Mouse (Mus musculus) inflammation-experienced regulatory T-cells, adult 6 months (primary cell): ENCODE measurements around the gene Pik3ap1. TPM values are rescaled to one million over a fixed set of nuclear protein-coding genes. Genes with fewer than 3 reads are reported as not detected.

Source experiments
- ATAC-seq: one replicate; pipeline ENCODE4 v1.8.0; 2017
- polyA plus RNA-seq, 3 experiments: library from polyadenylated mRNA; unstranded; fragments of 100-300 nt; shearing (Covaris generic); gene quantifications; one replicate each; pipeline ENCODE4 v1.2.1; 2017

The Pik3ap1 gene
- polyA plus RNA-seq, 3 experiments from 2014 or later: 2.5 to 5.5 (median 3.8) TPM

DNA sequence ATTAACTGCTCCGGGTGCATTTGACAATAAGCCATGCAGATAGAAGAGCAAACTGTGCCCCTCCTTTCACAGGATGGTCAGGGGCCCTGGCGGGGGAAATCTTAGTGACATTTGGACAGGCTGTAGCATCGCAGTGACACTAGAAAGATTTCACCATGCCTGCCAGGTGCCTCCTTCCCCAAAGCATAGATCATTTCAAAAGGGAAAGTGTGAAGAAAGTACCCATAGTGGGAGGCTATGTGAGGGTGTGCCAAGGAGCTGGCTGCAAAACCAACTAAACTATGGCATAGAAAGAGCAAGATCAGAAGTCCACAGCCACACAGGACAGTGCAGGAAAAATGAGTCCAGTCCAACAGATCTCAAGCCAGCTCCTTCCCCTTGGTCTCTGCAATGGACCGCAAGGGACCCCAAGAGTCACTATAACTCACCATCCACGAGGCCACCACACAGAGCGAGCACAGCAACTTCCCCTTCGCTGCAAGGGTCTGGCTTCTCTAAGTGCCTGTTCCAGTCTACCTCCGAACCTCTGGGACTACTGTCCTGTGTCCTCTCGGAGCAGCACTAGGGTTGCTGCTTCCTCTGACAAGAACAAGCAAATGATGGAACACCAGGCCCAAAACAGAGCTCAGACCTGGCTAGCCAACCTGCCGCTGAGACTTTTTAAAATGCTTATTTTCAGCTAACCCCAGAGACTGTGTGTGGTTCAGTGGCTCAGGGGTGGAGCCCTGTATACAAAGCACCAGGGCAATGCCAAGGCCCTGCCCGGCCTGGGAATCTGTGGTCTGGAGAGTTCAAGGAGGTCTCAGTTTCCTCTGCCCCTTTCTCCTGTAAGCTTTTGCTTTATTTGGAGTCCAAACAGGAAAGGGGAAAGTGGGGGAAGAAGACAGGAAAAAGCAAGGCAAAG is 15.1 kb downstream of the Pik3ap1 start:
- ATAC-seq: no peak

DNA sequence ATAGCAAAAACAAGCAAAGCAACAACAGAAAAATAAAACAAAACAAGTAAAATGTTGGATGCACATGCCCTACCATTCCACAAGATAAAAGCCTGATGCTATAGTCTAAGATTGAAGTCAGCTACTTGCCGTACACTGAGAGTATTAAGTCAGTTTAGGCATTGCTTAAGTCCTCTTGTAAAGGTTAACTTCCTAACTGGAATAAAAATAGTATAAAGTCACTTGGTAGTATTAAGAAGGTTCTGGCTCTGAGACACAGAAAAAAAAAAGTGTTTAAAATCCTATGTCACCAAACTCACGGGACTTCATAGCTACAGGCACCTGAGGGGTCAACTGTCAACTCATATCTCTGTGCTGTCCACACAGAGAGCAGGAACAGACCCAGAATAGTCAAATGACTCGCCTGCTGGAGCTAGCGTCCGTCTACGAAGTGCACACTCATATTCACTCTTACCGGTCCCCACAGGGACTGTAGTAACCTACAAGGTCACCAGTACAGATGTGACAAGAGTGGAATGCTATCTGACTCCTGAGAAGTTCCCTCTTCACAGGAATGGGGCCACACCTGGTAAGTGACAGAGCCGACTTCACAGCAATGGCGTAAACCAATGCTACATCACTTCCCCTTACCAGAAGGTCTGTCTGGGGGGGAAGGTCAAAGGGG is 17.9 kb downstream of the Pik3ap1 start:
- ATAC-seq: no peak

DNA sequence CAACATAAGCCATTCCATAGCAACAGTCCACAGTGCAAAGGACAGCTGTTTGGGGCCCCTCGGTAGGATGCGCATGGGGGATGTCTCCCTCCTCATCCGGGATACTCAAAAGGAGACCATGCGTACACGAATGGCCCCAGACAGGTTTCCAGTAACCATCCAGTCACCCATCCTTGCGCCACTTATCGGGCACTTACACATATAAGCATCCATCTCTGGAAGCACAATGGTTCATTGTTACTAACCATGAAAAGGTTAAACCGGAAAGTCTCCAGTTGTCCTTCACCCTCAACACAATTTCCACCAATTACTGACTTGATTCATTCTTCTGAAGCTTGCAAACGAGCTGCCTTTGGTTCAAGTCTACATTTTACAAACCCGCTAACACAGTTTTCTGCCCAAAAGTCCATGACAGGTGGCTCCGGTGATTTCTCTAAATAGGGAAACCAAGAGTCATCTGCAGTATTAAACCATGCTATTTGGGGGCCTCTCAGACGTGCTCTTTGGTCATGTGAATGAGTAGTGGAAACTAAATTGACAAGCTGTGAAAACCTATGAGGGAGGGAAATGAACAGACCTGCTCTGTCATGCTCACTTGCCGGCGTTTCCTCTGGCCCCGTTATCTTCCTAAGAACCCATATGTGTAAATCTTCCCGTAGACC is 18.6 kb downstream of the Pik3ap1 start:
- ATAC-seq: no peak

DNA sequence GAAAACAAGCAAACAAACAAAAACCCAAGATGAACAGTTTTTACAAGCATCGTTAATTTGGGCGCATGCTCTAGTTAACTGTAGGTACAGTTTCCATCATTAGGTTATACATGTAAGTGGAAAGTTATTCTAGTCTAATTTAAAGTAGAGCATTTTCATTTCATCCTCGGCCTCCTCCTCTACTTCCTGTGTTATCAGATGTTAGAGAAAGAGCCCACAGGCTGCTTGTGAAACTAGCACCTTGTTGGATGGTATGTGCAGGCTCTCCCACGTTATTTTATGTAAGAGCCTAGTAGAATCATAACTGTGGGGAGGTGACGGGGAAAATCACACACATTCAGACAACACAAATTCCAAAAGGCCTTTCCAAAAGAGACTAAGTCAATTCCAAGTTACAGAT is 19.3 kb downstream of the Pik3ap1 start:
- peak; percentile 80 for ATAC-seq

DNA sequence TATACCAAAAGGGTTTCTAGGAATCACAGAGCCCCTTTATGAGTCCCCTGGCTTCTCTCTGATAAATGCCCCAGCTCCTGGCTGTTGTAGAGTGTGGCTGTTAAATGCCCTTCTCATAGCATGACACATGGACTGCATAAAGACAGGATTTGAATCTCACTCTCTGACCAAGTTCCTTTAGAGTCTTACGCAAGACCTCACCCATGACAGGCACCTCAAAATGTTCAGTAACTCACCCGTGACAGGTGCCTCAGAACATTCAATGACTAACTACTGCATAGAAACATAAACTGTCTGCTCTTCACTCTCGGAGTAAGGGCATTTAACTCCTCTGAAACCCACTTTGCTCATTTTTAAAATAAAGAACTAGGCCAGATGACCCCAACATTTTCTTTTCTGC is 20.4 kb downstream of the Pik3ap1 start:
- no peak for ATAC-seq

DNA sequence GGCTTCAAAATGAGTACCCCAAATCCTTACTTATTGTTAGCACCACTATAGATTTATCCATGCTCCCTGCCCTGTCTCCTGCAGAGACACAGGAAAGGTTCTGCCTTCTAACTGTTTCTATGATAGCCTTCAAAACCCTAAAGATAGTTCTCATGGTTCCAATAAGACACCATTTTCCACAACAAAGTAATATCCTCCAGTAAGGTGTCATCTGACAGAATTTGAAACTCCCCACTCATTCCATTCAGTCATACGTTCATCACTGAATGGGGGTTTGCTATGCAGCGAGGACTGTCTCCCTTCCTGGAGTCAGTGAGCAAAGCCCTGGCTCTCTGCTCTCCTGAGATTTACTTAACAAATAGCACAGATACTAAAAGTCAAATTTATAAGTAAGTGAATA is 21.9 kb downstream of the Pik3ap1 start:
- ATAC-seq: no peak

DNA sequence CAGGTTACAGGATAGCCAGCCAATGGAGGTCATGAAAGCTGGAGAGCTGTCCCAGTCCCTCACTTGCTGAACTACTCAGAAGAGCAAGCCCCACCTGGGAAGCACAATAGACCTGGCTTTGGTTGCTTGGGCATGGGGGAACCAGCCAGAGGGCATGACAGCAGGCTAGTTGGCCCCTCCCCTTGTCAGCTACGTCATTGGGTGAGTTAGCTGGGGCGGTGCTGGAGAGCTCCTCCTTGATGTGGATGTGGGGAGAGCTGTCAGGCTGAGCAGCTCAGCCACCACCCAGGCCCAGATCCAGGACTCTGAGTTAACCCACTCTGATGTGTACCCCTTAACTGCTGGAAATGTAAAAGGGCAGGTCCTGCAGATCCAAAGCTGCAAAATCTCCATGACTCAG is 24.4 kb downstream of the Pik3ap1 start:
- no peak for ATAC-seq

DNA sequence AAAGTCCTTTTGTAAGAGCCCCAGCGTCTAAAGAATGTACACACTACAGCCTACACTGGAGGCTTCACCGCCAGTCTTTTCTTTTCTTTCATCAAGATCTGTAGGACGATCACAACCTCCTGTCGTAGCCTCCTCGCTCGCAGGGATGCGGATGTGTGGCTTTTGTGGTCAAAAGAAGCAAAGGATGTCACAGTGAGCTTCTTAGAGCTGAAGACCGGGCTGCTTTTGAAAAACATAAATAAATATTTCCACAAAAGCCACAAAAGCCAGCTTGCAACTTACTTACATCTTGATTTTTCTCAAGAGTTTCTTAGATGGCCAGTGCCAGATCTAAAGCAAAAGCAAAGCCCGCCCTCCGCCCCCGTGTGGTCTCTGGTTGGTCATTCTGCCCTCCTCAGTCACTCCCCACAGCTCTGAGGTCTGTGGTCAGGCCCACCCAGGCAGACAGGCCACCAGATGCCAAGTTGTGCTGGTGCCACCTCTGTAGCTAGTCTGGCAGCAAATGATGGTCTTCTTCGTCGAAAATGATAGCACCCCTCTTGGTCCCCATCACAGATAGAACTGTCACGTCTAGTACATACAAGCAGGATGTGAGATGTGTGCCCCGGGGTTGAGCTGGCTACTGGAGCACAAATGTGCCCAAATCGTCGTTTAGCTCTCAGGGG is 30.5 kb downstream of the Pik3ap1 start:
- peak; percentile 94 for ATAC-seq

DNA sequence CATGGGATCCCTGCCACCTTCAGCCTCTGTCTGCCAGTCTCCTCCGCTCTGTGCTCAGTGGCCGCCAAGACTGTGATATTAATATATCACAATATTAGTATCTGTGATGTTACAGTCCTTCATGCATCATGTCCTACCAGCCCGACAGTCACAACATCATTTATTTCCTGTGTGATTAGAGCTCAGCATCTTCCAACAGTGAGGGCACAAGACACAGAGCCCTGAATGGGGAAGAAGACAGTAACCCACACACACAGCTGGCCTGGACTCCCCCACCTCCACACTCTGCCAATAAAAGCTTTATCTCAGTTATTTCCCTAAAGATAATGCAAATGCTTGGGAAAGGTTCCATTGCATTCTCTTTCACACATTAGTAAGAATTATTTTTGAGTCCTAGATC is 35.3 kb downstream of the Pik3ap1 start:
- no peak for ATAC-seq

DNA sequence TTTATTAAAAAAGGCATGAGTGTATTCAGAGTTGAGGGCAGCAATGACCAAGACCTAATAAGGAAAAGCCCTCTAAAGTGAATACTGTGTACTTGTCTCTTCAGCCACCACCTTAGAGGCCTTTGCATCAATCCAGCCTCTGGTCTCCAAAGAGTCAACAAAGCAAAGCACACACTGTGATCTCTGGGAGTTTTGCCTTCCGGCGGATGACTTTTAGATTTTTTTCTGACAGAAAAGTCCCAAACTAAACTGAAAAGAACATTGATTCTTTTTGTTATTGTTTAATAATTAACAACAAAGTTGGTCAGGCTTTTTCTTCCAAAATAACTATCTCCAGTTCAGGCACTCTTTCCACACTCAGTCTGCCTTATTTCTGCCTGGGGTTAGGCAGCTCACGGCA is 36.7 kb downstream of the Pik3ap1 start:
- ATAC-seq: no peak

DNA sequence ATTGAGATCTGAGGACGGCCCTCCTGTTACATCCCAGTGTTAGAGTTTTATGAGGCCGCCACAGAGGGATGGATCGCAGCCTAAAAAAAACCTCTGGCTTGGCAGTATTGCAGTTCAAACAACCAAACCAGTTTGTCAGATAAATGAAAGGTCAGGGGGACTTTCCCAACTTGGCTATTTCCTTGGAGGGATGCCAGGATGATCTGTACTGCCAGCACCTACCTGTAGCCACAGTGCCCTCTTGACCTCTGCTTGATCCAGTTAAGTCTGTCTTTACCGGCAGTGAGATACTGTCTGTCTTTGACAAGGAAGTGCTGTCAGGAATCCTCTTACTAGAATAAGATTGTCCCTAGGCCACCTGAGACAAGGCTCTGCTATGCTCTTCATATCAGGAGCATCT is 37.6 kb downstream of the Pik3ap1 start:
- no peak for ATAC-seq

DNA sequence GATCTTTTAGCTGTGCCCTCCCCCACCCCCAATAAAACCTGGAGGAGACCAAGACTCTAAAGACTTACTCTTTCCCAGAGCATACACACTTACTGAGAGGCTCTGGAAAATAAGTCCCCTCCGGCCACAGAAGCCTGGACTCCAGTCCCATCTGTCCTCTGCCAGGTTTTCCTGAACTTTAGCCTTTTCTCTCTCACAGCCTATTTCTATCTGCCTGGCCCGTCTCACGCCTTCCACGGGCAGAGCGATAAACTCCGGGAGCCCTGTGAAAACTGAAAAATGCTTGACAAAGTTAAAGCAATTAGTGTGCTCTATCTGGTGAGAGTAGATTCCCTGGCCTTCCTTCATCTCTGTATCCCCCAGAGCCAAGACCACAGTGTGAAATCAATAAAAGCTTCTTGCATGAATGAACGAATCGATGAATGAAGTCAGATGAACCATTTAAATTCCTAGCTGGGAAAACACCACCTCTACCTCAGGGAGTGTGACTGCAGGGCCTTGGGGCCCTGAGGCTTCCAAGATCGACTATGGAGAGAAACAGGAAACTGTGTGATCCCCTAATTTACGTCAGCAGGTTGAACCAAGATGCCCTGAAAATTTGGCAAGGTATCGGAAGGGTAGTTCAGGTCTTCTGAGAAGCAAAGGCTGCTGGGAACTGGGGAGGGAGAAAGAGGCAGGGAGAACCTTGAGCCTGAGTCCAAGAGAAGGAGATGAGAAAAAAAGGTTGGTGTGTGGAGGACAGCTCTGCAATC is 38.6 kb downstream of the Pik3ap1 start:
- no peak for ATAC-seq

DNA sequence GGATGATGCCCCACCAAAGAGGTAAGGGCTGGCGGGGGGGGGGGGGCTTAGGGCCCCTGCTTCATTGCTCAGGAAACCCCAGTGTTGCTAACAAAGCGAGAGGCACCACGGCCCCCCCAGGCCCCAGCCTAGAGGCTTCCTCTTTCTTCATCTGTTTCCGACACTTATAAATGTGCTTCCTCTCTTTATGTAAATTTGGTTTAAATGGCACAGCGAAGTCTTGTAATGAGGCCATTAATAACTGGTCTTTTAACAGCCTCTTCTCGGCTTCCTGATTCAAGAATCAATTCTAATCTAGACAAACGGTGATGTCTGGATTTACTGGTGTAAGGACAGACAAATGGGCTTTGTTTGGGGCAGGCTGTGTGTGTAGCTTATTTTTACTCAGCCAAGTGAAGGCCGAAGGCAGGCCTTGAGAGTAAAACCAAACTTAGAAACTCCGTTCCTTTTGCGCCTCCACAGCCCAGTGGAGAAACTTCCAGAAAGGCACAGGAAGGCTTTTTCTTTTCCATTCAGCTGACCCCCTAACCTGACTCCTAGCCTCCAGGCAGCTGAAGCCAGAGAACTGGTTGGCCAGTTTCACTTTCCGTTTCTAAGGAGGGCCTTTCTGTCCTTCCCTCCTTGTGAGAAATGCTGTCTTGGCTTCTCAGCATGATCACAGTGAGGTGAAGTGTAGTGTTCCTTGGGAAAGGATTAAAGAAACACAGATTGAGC is 39.7 kb downstream of the Pik3ap1 start:
- peak; percentile 76 for ATAC-seq

DNA sequence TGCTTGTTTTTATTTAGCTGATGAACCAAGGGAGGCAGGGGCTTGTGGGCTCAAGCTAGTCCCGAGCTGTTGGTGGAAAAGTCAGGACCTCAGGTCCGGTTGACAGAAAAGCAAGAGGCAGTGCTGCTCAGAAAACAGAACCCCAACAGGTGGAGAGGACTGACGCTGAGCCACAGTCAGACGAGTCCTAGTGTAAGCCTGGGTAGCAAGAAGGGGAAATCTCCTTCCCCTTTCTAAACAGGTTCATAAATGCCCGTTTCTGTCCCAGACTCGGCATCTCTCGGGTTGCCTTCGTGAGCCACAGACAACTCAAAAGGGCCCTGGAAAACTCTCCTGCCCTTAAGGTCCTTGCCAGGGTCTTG is 40.3 kb downstream of the Pik3ap1 start:
- ATAC-seq: no peak

DNA sequence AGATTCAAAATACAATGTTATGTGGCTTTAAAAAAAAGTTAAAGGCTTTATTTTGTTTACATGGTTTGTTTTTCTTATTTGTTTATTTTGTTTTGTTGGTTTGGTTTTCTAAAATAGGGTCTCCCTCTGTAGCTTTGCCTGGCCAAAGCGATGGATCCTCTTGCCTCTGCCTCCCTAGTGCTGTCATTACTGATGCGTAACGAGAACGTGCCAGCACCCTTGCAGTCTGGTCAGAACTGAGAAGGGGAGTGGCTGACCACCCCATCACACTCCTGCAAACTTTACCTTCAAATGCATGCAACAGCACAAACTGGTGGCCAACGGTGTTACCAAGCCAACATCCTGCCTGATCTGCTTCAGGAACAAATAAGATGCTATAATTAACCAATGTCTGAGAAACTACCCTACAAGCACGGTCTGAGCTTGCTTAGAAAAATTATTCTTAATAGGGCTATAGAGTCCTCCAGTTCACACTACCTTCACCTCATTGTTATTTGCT is 42.3 kb downstream of the Pik3ap1 start:
- ATAC-seq: no peak

DNA sequence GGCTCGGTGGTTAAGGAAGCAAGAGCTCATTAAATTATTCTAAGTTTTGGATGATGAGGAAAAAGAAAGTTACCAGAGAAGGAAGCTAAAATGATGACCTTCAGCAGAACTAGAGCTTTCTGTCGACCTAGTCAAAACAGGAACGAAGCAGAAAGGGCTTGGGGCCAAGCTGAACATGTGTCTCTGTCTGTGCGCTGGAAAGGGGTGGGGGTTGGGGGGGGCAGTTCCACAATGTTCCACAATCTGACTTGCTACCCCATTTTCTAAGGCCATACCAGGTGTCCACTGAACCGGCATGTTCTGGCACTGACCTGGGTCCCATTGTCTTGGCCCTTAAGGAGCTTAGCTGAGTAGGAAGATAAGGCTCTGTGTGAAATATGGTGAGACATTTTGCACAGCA is 43.2 kb downstream of the Pik3ap1 start:
- no peak for ATAC-seq

DNA sequence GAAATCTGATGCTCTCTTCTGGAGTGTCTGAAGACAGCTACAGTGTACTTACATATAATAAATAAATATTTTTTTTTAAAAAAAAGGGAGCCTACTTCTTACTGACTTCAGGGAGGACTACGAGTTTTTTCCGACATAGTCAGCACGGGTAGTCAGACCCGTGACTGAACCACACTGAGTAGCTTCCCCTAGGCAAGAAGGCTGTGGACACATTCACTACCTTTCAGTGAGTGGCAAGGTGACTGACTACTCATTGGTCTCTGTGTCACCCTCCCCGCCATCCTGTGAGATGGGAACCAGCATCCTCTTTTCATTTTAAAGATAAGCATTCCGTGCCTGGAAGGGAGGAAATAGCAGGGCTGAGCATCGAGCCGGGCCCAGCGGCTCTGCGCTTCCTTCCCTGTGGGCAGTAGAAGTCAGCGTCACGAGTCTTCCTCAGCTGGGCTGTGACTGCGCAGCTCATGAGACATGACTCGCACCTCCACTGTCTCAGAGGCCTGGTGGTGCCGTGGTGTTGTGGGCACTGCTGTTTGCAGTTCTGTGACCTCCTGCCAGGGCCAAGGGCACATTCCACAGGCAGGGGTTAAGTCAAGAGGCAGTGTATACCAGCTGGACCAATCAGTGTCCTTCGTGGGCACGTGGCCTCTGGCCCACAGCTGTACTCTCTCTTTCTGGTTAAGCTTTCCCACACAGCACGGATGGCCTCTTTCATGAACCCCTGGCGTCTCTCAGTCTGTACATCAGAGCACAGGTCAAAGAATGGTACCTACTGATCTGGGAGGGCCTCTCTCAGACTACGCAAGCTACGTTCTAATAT is 45.7 kb downstream of the Pik3ap1 start:
- ATAC-seq: peak; percentile 89

DNA sequence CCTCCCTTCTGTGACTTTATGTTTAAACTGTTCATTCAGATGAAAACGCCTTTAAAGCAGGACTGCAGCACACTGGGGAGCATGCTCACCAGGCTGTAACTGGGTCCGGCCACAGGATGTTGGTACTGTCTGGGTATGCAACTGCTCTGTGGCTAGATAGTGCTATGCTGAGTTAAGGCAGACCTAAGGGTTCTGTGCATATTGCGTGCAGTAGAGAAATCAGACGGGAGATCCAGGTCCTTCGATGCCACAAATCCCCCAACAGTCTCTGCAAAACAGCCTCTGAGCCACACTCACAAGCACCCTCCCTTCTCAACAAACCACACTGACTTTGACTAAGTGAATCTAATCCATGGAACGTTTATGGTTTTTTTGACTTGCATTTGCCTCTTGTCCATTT is 46.5 kb downstream of the Pik3ap1 start:
- no peak for ATAC-seq

DNA sequence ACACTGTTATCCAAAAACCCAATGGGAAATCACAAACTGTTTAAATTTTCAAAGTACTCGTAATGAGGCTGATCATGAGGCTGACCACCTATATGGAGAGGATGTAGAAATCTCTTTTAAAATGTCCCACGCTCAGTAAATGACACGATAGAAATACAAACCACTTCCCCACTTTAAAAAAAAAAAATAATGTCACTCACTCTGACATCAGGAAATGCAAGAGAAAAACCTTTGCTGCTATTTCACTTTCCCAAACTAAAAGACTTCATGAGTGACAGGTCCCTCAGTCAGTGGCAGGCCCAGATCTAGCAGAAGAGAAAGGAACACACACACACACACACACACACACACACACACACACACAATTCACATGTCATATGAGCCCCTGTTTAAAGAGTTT is 49.2 kb downstream of the Pik3ap1 start:
- no peak for ATAC-seq

DNA sequence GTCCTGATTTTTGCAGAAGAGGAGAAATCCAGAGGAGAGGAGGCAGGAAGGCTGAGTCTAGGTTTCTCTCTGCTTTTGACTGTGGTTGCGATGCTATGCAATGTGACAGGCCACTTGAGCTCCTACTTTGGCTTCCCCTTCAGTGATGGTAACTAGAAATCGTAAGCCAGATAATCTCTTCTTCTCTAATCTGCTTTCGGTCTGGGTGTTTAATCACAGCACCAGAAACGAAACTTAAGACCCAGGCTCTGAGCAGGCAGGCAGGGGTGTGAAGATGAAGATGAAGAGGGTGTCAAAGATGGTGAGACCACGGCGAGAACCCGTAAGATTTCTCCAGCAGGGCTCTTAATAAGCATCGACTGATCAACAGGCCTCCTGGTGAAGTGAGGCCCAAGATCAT is 51.9 kb downstream of the Pik3ap1 start:
- ATAC-seq: no peak

DNA sequence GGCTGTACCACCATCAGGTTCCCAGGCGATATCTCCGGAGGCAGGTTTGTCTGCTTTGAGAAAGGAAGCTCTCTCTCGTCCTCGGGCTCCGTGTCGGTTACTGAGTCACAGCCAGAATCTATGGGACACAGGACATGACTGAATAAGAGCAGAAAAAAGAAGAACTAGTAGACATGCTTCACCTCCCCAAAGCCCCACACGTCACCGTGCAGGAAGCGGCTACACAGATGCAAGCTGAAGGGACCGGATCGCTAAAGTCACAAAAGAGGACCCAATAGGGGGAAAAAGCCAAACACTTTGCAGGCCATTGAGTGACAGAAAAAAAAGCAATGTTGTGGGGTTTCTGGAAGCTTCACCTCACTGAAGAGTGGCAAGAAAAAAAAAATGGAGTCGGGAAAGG is 52.7 kb downstream of the Pik3ap1 start:
- no peak for ATAC-seq
